Mouse (Mus musculus) Patski (cell line): ENCODE data around the gene Foxs1. TPM values are rescaled to one million over a fixed set of nuclear protein-coding genes. Genes with fewer than 3 reads are reported as not detected.

Source experiments
- ATAC-seq: fragments of 100-300 bp; one replicate; pipeline ENCODE4 v1.8.0; 2021
- CTCF ChIA-PET: fragments of 350-600 bp; sonication (Branson Sonifier 250); formaldehyde crosslinking; loops from one replicate; lab custom pipeline; 2022; ENCODE audit warnings: inconsistent platforms; lab: Charles Lee
- POLR2A ChIA-PET: fragments of 350-600 bp; sonication (Branson Sonifier 250); formaldehyde crosslinking; loops from one replicate; lab custom pipeline; 2022; ENCODE audit warnings: antibody characterized with exemption, inconsistent platforms; lab: Charles Lee
- DNase-seq: peaks from one replicate; pipeline ENCODE4 v3.0.0-alpha.2; 2011; ENCODE audit warnings: low read depth, low spot score
- H3K27me3 ChIP-seq: fragments of 371-371 bp; one replicate; pipeline ENCODE4 v1.5.1; 2021
- CTCF ChIP-seq: fragments of 100-300 bp; IDR thresholded peaks from one replicate; pipeline ENCODE4 v1.5.1; 2021
- in situ Hi-C: fragments of 300-500 bp; cut with MboI; formaldehyde crosslinking; loops from 3 replicates; pipeline ENCODE4 v1.11.1; 2018; ENCODE audit warnings: low pct_unique_long_range_greater_than_20kb, mixed read lengths
- polyA plus RNA-seq: library from polyadenylated mRNA; unstranded; gene quantifications from one replicate; pipeline ENCODE4 v1.2.3, GENCODE M21; 2021

Foxs1 gene
- polyA plus RNA-seq, 1 experiment from 2014 or later, result 0.04 TPM

DNA sequence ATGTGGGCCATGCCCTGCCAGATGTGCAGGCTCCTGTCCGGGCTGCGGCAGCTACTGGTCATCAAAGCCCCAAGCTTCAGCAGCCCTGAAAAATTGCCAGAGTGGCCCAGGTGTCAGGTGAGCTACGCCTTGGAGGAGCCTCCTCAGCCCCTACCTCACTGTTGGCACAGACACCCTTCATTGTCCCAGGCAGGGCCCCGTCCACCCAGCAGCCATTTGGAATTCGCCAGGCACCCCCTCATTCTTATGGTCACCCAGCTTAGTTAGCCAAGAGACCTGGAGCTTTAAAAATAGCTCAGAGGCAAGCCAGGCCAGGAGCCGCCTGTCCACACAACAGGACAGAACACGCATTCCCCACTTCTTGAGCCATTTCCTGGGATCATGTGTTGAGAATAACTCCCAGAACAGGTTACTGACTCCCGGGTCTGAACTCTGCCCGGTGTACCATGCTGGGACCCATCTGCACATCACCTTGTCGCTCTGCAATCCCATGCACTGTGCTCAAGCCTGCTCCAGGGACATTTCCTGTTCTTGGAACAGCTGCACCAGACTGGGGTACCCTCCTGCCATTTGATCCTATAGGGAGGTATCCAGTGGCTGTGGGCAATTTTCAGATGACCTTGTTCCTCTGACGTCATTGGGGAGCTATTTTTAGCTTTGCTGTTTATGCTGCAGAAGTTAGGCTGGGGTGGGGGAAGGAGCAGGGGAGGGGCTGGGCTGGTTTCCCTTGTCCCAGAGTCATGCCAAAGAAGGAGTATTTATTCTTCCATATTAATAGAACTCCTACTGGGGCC lies 27.8 kb downstream of the Foxs1 start:
- no peak for ATAC-seq
- in situ Hi-C loops, result loop anchor here (5.0 to 25.0 kb wide), 2 partner anchors 168 to 993 kb away; partner anchors contain the start of genes Angpt4 and Id1
- ChIA-PET CTCF (interaction anchor here (1.3 to 3.2 kb wide), 3 partner anchors 16 to 442 kb away, joined by 3 to 11 read pairs (median 6); no protein-coding TSS in a partner anchor), POLR2A (interaction anchor here (0.6 to 1.1 kb wide), 3 partner anchors 10 to 1300 kb away, joined by 3 to 4 read pairs (median 3); no protein-coding TSS in a partner anchor)
- DNase-seq, result no peak
- no peak for TF ChIP-seq CTCF
- no peaks in the 10 kb centered on the region for H3K27me3 ChIP-seq

- ATAC-seq (peak; percentile 49), DNase-seq (peak; percentile 97)
- no peak for TF ChIP-seq CTCF
- in situ Hi-C loops, result loop anchor here (25.0 kb wide), 1 partner anchor 992 kb away; the partner anchor contains the start of gene Angpt4
- CTCF ChIA-PET, result interaction anchor here (1.0 to 3.2 kb wide), 5 partner anchors 15 to 444 kb away, joined by 3 to 11 read pairs (median 4); no protein-coding TSS in a partner anchor
- POLR2A ChIA-PET, result interaction anchor here (0.6 to 1.1 kb wide), 4 partner anchors 11 to 235 kb away, joined by 3 to 4 read pairs (median 3); no protein-coding TSS in a partner anchor
- H3K27me3 ChIP-seq, result no peaks in the 10 kb centered on the region
Observed at GRCm38 (mm10) chr2:152904127-152904643, 28.8 kb downstream of the Foxs1 start.

GRCm38 (mm10) chr2:152903586-152903985 lies 29.4 kb downstream of the Foxs1 start:
- H3K27me3 ChIP-seq, result no peaks in the 10 kb centered on the region
- CTCF ChIA-PET, result interaction anchor here (1.0 to 3.2 kb wide), 4 partner anchors 15 to 264 kb away, joined by 3 to 11 read pairs (median 5); no protein-coding TSS in a partner anchor
- no peak for TF ChIP-seq CTCF
- ATAC-seq, result no peak
- in situ Hi-C loops, result loop anchor here (25.0 kb wide), 1 partner anchor 991 kb away; the partner anchor contains the start of gene Angpt4
- DNase-seq, result no peak
- POLR2A ChIA-PET, result interaction anchor here (0.6 to 1.1 kb wide), 2 partner anchors 220 to 236 kb away, joined by 3 to 4 read pairs; no protein-coding TSS in a partner anchor

DNA sequence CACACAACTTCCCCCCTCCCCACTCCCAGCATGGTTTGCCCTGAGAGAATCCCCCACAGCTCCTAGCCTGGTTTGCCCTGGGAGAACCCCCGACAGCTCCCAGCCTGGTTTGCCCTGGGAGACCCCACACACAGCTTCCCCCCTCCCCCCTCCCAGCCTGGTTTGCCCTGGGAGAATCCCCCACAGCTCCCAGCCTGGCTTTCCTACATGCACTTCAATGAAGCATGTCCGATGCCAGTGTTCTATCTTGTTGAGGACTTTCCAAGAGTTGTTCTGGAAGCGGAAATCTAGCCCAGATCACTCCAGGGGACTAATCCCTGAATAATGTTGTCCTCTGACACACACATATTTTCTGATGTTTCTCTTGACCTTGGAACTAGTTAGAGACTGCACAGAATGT lies 30.4 kb downstream of the Foxs1 start:
- POLR2A ChIA-PET, result no interaction called here
- no peak for ATAC-seq
- in situ Hi-C loops, result loop anchor here (25.0 kb wide), 1 partner anchor 990 kb away; the partner anchor contains the start of gene Angpt4

GRCm38 (mm10) chr2:152901296-152901695 lies 31.7 kb downstream of the Foxs1 start:
- in situ Hi-C loops, result loop anchor here (25.0 kb wide), 1 partner anchor 989 kb away; the partner anchor contains the start of gene Angpt4
- no peaks in the 10 kb centered on the region for H3K27me3 ChIP-seq
- ChIA-PET POLR2A (no interaction called here), CTCF (no interaction called here)
- TF ChIP-seq CTCF, result no peak
- no peak for DNase-seq
- ATAC-seq, result no peak

More for the DNA sequence above, 30.4 kb downstream of the Foxs1 start:
- peak; percentile 92 for DNase-seq
- no peaks in the 10 kb centered on the region for H3K27me3 ChIP-seq
- CTCF ChIA-PET, result interaction anchor here (1.2 to 3.2 kb wide), 2 partner anchors 14 to 17 kb away, joined by 3 to 11 read pairs; no protein-coding TSS in a partner anchor
- no peak for TF ChIP-seq CTCF

GRCm38 (mm10) chr2:152899011-152899410 lies 34.0 kb downstream of the Foxs1 start:
- no peak for TF ChIP-seq CTCF
- CTCF ChIA-PET, result interaction anchor here (1.4 kb wide), 1 partner anchor 19 kb away, joined by 4 read pairs; no protein-coding TSS in a partner anchor
- POLR2A ChIA-PET, result no interaction called here
- ATAC-seq (no peak), DNase-seq (no peak)
- in situ Hi-C loops, result no loop called here
- H3K27me3 ChIP-seq, result no peaks in the 10 kb centered on the region

DNA sequence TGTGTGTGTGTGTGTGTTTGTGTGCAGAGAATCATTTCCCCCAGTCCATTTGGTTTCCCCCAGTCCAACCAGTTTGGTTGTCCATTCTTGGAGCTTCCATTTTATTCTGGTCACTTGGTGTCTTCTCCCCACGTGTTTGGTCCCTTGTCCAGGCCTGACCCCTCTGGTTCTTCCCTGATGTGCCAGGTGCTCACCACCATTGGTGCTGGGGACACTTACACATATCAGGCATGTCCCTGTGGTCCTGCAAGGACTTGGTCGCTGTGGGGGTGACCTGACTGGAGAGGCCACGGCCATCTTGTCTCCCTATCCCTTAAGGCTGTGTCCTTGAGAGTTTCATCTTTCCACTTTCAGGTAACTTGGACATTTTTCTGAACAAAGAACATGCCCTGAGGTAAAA lies 36.1 kb downstream of the Foxs1 start:
- POLR2A ChIA-PET, result interaction anchor here (0.6 kb wide), 1 partner anchor 15 kb away, joined by 4 read pairs; no protein-coding TSS in a partner anchor
- H3K27me3 ChIP-seq, result no peaks in the 10 kb centered on the region
- ATAC-seq, result no peak
- in situ Hi-C loops, result no loop called here
- TF ChIP-seq CTCF, result no peak
- DNase-seq, result no peak
- CTCF ChIA-PET, result interaction anchor here (1.2 to 2.0 kb wide), 3 partner anchors 10 to 29 kb away, joined by 3 to 6 read pairs (median 4); no protein-coding TSS in a partner anchor

DNA sequence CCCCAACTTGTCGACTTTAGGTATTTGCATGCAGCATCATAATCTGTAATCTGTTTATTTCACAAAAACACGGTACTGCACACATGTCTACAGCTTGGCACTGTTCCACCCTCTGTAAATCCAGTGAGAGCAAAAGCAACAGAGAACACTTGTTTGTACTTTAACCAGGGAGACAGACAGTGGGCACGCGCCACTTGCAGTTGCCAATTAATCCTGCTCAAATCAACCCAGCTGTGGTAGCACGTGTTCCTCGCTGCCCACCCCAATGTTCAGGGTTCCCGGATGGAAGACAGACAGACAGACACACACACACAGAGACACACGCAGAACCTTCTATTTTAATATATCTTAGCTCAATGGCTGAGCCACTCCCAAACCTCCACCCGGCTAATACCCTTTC lies 37.2 kb downstream of the Foxs1 start:
- ChIA-PET POLR2A (no interaction called here), CTCF (no interaction called here)
- TF ChIP-seq CTCF, result no peak
- no peak for DNase-seq
- no peaks in the 10 kb centered on the region for H3K27me3 ChIP-seq
- ATAC-seq, result no peak
- in situ Hi-C loops, result no loop called here

DNA sequence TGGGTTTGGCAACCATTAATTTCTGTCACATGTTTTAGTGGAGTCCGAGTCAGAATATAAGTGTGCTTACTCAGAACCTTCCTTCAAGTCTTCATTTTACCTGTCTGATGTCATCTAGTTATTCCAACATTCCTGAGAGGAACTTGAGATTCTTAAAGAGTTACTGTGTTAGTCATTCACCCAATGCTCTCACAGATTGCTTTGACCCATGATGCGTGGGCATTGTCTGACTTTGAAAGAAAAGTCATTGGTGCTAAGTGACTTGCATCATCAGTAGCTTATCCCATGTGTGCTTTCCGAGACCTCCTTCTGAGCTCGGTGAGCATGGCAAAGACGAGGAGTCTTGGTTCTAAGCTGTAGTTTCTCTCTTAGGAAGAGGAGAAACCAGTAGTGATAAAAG lies 44.2 kb downstream of the Foxs1 start:
- POLR2A ChIA-PET, result no interaction called here
- no peak for TF ChIP-seq CTCF
- in situ Hi-C loops, result no loop called here
- peak; percentile 83 for ATAC-seq
- peak; percentile 69 for DNase-seq
- no peaks in the 10 kb centered on the region for H3K27me3 ChIP-seq
- CTCF ChIA-PET, result interaction anchor here (1.1 to 2.3 kb wide), 3 partner anchors 15 to 217 kb away, joined by 4 to 11 read pairs (median 5); no protein-coding TSS in a partner anchor

DNA sequence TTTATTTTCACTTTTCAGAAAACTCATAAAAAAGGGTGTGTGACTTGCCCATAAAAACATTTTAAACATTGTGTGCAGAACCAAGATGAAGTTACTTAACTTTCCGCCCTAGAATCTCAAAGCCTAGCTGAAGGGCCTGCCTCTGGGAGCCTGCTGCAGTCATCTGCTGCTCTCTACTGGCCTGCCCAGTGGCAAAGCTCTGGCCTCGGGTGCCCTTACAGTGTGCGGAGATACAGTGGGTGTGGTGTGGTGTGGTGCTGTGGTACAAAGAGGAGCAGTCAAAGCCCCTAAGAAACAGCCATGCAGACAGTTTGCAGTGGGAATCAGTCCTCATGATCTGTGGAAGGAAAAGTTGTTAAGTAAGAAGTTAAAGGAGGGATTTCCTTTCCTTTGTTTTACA lies 45.8 kb downstream of the Foxs1 start:
- ATAC-seq, result no peak
- peak; percentile 35 for TF ChIP-seq CTCF
- ChIA-PET POLR2A (no interaction called here), CTCF (interaction anchor here (1.4 to 2.2 kb wide), 2 partner anchors 10 to 12 kb away, joined by 4 to 6 read pairs; no protein-coding TSS in a partner anchor)
- no peaks in the 10 kb centered on the region for H3K27me3 ChIP-seq
- DNase-seq, result no peak
- in situ Hi-C loops, result no loop called here
